Mouse (Mus musculus) gastrocnemius, postnatal 4 days (tissue): Measurements from ENCODE around the gene Ank2. TPM values are rescaled to one million over a fixed set of nuclear protein-coding genes. Genes with fewer than 3 reads are reported as not detected.

ENCODE experiments used
- DNase-seq, 2 experiments: peaks; one replicate each; pipeline ENCODE4 v3.0.0; 2021 to 2022; ENCODE audit warnings: low spot score in 2 of 2, mixed read lengths in 2 of 2
- total RNA-seq, 2 experiments: library from RNA; stranded (reverse); gene quantifications; 2 replicates each; pipeline ENCODE4 v1.2.3; 2021

Gene Ank2
- total RNA-seq, 2 experiments from 2014 or later, result 231 to 258 TPM

GRCm38 (mm10) chr3:127248611-127249010 lies 250.5 kb downstream of the Ank2 start:
- no peak for DNase-seq

- DNase-seq, result no peak
These were observed 252.0 kb downstream of the Ank2 start for GRCm38 (mm10) chr3:127246989-127247708.

- no peak for DNase-seq
These were observed 255.1 kb downstream of the Ank2 start for GRCm38 (mm10) chr3:127243928-127244642.

GRCm38 (mm10) chr3:127242234-127242810 lies 256.8 kb downstream of the Ank2 start:
- no peak for DNase-seq

- no peak for DNase-seq
These were observed 263.9 kb downstream of the Ank2 start for GRCm38 (mm10) chr3:127235271-127235670.

- DNase-seq, result no peak
These were observed 273.1 kb downstream of the Ank2 start for GRCm38 (mm10) chr3:127225799-127226730.

GRCm38 (mm10) chr3:127225167-127225798 lies 273.9 kb downstream of the Ank2 start:
- no peak for DNase-seq

GRCm38 (mm10) chr3:127224315-127225166 lies 274.6 kb downstream of the Ank2 start:
- DNase-seq, result no peak

- DNase-seq, result no peak
These were observed 277.1 kb downstream of the Ank2 start for GRCm38 (mm10) chr3:127222086-127222485.

GRCm38 (mm10) chr3:127220859-127221258 lies 278.3 kb downstream of the Ank2 start:
- no peak for DNase-seq

GRCm38 (mm10) chr3:127213534-127213933 lies 285.6 kb downstream of the Ank2 start:
- DNase-seq, result no peak

GRCm38 (mm10) chr3:127211119-127211518 lies 288.0 kb downstream of the Ank2 start:
- no peak for DNase-seq

GRCm38 (mm10) chr3:127210552-127210951 lies 288.6 kb downstream of the Ank2 start:
- DNase-seq, result no peak

GRCm38 (mm10) chr3:127208871-127209270 lies 290.3 kb downstream of the Ank2 start:
- DNase-seq, result no peak

- DNase-seq, result no peak
These were observed 293.2 kb downstream of the Ank2 start for GRCm38 (mm10) chr3:127205883-127206434.

- no peak for DNase-seq
These were observed 296.6 kb downstream of the Ank2 start for GRCm38 (mm10) chr3:127202484-127203115.

- DNase-seq, result no peak
These were observed 298.4 kb downstream of the Ank2 start for GRCm38 (mm10) chr3:127200789-127201188.

- no peak for DNase-seq
These were observed 300.0 kb downstream of the Ank2 start for GRCm38 (mm10) chr3:127199112-127199665.

- no peak for DNase-seq
These were observed 300.5 kb downstream of the Ank2 start for GRCm38 (mm10) chr3:127198656-127199055.
